Mouse (Mus musculus): ENCODE measurements around the gene Sipa1l3. TPM values are rescaled to one million over a fixed set of nuclear protein-coding genes. Genes with fewer than 3 reads are reported as not detected.

The Sipa1l3 gene
- polyA plus RNA-seq, 2 experiments: 16.2 to 39.0 TPM

- H3K36me3 ChIP-seq (ENCODE audit: control insufficient read depth, insufficient read depth, low read length): no peaks in the 10 kb centered on the region
- H3K9me3 ChIP-seq (ENCODE audit: control insufficient read depth, low read length): no peaks in the 10 kb centered on the region
- peak overlapping the region; percentile 8; the same call in 1 of the 2 replicates for H3K27ac ChIP-seq (replicated peaks; ENCODE audit: low read depth, low read length)
- DNase-seq (ENCODE audit: low spot score): no peak
- WGBS: 62% methylated on average over 3 of the region's 4 CpGs
- H3K9ac ChIP-seq (ENCODE audit: low read depth, low read length, severe bottlenecking): no peak overlapping the region
- H3K4me3 ChIP-seq (replicated peaks; ENCODE audit: low read length): no peak overlapping the region
- TF ChIP-seq POLR2A (IDR thresholded peaks at IDR 0.05; ENCODE audit: borderline replicate concordance, extremely low read depth, insufficient read depth, insufficient read length): no peak
- H3K27me3 ChIP-seq (ENCODE audit: control insufficient read depth, insufficient read depth, low read length): no peaks in the 10 kb centered on the region
- no peak for ATAC-seq (ENCODE audit: low FRiP score, low read depth)
- H3K4me2 ChIP-seq (replicated peaks; ENCODE audit: low read depth, low read length, severe bottlenecking): no peak overlapping the region
- peaks cover 38% of the 10 kb centered on the region for H3K4me1 ChIP-seq (ENCODE audit: control insufficient read depth, insufficient read depth, low read length)
These were observed 34.9 kb downstream of the Sipa1l3 start for GRCm38 (mm10) chr7:29483556-29483955.

- H3K9ac ChIP-seq (ENCODE audit: low read depth, low read length, severe bottlenecking): peak overlapping the region; percentile 34
- peaks cover 43% of the 10 kb centered on the region for H3K4me1 ChIP-seq (ENCODE audit: control insufficient read depth, insufficient read depth, low read length)
- no peak for TF ChIP-seq POLR2A (IDR thresholded peaks at IDR 0.05; ENCODE audit: borderline replicate concordance, extremely low read depth, insufficient read depth, insufficient read length)
- no peaks in the 10 kb centered on the region for H3K27me3 ChIP-seq (ENCODE audit: control insufficient read depth, insufficient read depth, low read length)
- 27% methylated on average over 15 of the region's 15 CpGs for WGBS
- H3K27ac ChIP-seq (replicated peaks; ENCODE audit: low read depth, low read length): peak overlapping the region; percentile 62
- DNase-seq (ENCODE audit: low spot score) (peak; percentile 70), ATAC-seq (ENCODE audit: low FRiP score, low read depth) (peak; percentile 66)
- H3K4me3 ChIP-seq (replicated peaks; ENCODE audit: low read length): peak overlapping the region; percentile 13; the same call in 1 of the 2 replicates
- peak overlapping the region; percentile 35; the same call in 1 of the 2 replicates for H3K4me2 ChIP-seq (replicated peaks; ENCODE audit: low read depth, low read length, severe bottlenecking)
- no peaks in the 10 kb centered on the region for H3K36me3 ChIP-seq (ENCODE audit: control insufficient read depth, insufficient read depth, low read length)
- H3K9me3 ChIP-seq (ENCODE audit: control insufficient read depth, low read length): no peaks in the 10 kb centered on the region
These were observed 36.9 kb downstream of the Sipa1l3 start for GRCm38 (mm10) chr7:29481345-29482155.

GRCm38 (mm10) chr7:29480590-29481344, 37.7 kb downstream of the Sipa1l3 start:
- no peak for TF ChIP-seq POLR2A (IDR thresholded peaks at IDR 0.05; ENCODE audit: borderline replicate concordance, extremely low read depth, insufficient read depth, insufficient read length)
- 31% methylated on average over 16 of the region's 16 CpGs for WGBS
- H3K9me3 ChIP-seq (ENCODE audit: control insufficient read depth, low read length): 0 out of 2 replicates have a peak, but pooled peaks cover 4% of the 10 kb centered on the region
- H3K4me1 ChIP-seq (ENCODE audit: control insufficient read depth, insufficient read depth, low read length): peaks cover 43% of the 10 kb centered on the region
- peak overlapping the region; percentile 35 for H3K4me2 ChIP-seq (replicated peaks; ENCODE audit: low read depth, low read length, severe bottlenecking)
- peak overlapping the region; percentile 34 for H3K9ac ChIP-seq (ENCODE audit: low read depth, low read length, severe bottlenecking)
- peak overlapping the region; percentile 62 for H3K27ac ChIP-seq (replicated peaks; ENCODE audit: low read depth, low read length)
- H3K4me3 ChIP-seq (replicated peaks; ENCODE audit: low read length): 0 out of 2 replicates have a peak overlapping the region, but pooled peaks have one; percentile 13
- no peaks in the 10 kb centered on the region for H3K27me3 ChIP-seq (ENCODE audit: control insufficient read depth, insufficient read depth, low read length)
- DNase-seq (ENCODE audit: low spot score) (peak; percentile 28), ATAC-seq (ENCODE audit: low FRiP score, low read depth) (peak; percentile 47)
- no peaks in the 10 kb centered on the region for H3K36me3 ChIP-seq (ENCODE audit: control insufficient read depth, insufficient read depth, low read length)

GRCm38 (mm10) chr7:29480183-29480582, 38.3 kb downstream of the Sipa1l3 start:
- no peak for TF ChIP-seq POLR2A (IDR thresholded peaks at IDR 0.05; ENCODE audit: borderline replicate concordance, extremely low read depth, insufficient read depth, insufficient read length)
- H3K4me3 ChIP-seq (replicated peaks; ENCODE audit: low read length): no peak overlapping the region
- DNase-seq (ENCODE audit: low spot score) (no peak), ATAC-seq (ENCODE audit: low FRiP score, low read depth) (no peak)
- no peak overlapping the region for H3K27ac ChIP-seq (replicated peaks; ENCODE audit: low read depth, low read length)
- H3K27me3 ChIP-seq (ENCODE audit: control insufficient read depth, insufficient read depth, low read length): no peaks in the 10 kb centered on the region
- H3K4me2 ChIP-seq (replicated peaks; ENCODE audit: low read depth, low read length, severe bottlenecking): no peak overlapping the region
- whole genome bisulfite sequencing: 56% methylated on average over 4 of the region's 4 CpGs
- peaks cover 43% of the 10 kb centered on the region for H3K4me1 ChIP-seq (ENCODE audit: control insufficient read depth, insufficient read depth, low read length)
- H3K36me3 ChIP-seq (ENCODE audit: control insufficient read depth, insufficient read depth, low read length): no peaks in the 10 kb centered on the region
- H3K9ac ChIP-seq (ENCODE audit: low read depth, low read length, severe bottlenecking): no peak overlapping the region
- H3K9me3 ChIP-seq (ENCODE audit: control insufficient read depth, low read length): 0 out of 2 replicates have a peak, but pooled peaks cover 4% of the 10 kb centered on the region

DNA sequence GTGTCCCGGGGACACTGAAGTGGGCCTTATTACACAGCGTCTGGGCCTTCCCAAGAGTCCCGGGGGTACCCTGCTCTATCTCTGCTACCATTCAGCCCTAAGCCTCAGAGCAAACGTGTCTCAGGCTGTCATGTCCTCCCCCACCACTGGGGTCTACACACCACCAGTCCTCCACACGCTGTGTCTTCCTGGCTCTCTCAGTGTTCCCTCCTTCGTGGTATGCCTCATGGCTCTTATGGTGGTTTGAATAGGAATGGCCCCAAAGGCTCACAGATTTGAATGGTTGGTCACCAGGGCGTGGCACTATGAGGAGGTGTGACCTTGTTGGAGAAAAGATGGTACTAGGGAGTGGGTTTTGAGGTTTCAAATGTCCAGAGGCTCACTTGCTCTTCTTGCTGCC, 43.4 kb downstream of the Sipa1l3 start:
- no peak overlapping the region for H3K4me2 ChIP-seq (replicated peaks; ENCODE audit: low read depth, low read length, severe bottlenecking)
- H3K9me3 ChIP-seq (ENCODE audit: control insufficient read depth, low read length): 0 out of 2 replicates have a peak, but pooled peaks cover 4% of the 10 kb centered on the region
- TF ChIP-seq POLR2A (IDR thresholded peaks at IDR 0.05; ENCODE audit: borderline replicate concordance, extremely low read depth, insufficient read depth, insufficient read length): no peak
- 92% methylated on average over 7 of the region's 7 CpGs for WGBS
- H3K36me3 ChIP-seq (ENCODE audit: control insufficient read depth, insufficient read depth, low read length): no peaks in the 10 kb centered on the region
- H3K4me1 ChIP-seq (ENCODE audit: control insufficient read depth, insufficient read depth, low read length): peaks cover 14% of the 10 kb centered on the region
- H3K9ac ChIP-seq (ENCODE audit: low read depth, low read length, severe bottlenecking): no peak overlapping the region
- H3K27me3 ChIP-seq (ENCODE audit: control insufficient read depth, insufficient read depth, low read length): no peaks in the 10 kb centered on the region
- no peak overlapping the region for H3K27ac ChIP-seq (replicated peaks; ENCODE audit: low read depth, low read length)
- no peak overlapping the region for H3K4me3 ChIP-seq (replicated peaks; ENCODE audit: low read length)
- ATAC-seq (ENCODE audit: low FRiP score, low read depth) (no peak), DNase-seq (ENCODE audit: low spot score) (no peak)

All from limb, embryonic 14.5 days (tissue).